Mouse (Mus musculus): ENCODE data around the gene Grin3b. TPM values are rescaled to one million over a fixed set of nuclear protein-coding genes. Genes with fewer than 3 reads are reported as not detected.

Gene Grin3b
- total RNA-seq, 2 experiments from 2014 or later, result 0.12 to 0.30 TPM

- intact Hi-C loops (cut with DNase I), result no loop called here
- no peak for DNase-seq
Measured at GRCm38 (mm10) chr10:80011740-80012139, 41.2 kb downstream of the Grin3b start.

GRCm38 (mm10) chr10:80013609-80014008, 43.1 kb downstream of the Grin3b start:
- intact Hi-C loops (cut with DNase I), result no loop called here
- DNase-seq, result no peak

- DNase-seq, result no peak
- intact Hi-C loops (cut with DNase I), result no loop called here
Measured at GRCm38 (mm10) chr10:80014484-80015290, 44.2 kb downstream of the Grin3b start.

- DNase-seq, result no peak
- intact Hi-C loops (cut with DNase I), result no loop called here
Measured at GRCm38 (mm10) chr10:80015583-80015982, 45.1 kb downstream of the Grin3b start.

- intact Hi-C loops (cut with DNase I), result no loop called here
Measured at GRCm38 (mm10) chr10:80016511-80016910, 46.0 kb downstream of the Grin3b start, which contains the start of gene Arhgap45. Arhgap45 (plus strand) TSS chr10:80016653.

GRCm38 (mm10) chr10:80016931-80017330, 46.4 kb downstream of the Grin3b start:
- DNase-seq, result no peak

More at GRCm38 (mm10) chr10:80016511-80016910, 46.0 kb downstream of the Grin3b start, which contains the start of gene Arhgap45:
- no peak for DNase-seq

GRCm38 (mm10) chr10:80017361-80017760, 46.8 kb downstream of the Grin3b start:
- no peak for DNase-seq
- intact Hi-C loops (cut with DNase I), result no loop called here

More at GRCm38 (mm10) chr10:80016931-80017330, 46.4 kb downstream of the Grin3b start:
- intact Hi-C loops (cut with DNase I), result no loop called here

- intact Hi-C loops (cut with DNase I), result no loop called here
- DNase-seq, result no peak
Measured at GRCm38 (mm10) chr10:80017771-80018170, 47.3 kb downstream of the Grin3b start.

GRCm38 (mm10) chr10:80018739-80019297, 48.3 kb downstream of the Grin3b start:
- no peak for DNase-seq
- intact Hi-C loops (cut with DNase I), result no loop called here

GRCm38 (mm10) chr10:80019471-80020131, 49.1 kb downstream of the Grin3b start:
- no peak for DNase-seq
- intact Hi-C loops (cut with DNase I), result no loop called here

- no peak for DNase-seq
- intact Hi-C loops (cut with DNase I), result no loop called here
Measured at GRCm38 (mm10) chr10:80020191-80020590, 49.7 kb downstream of the Grin3b start.

GRCm38 (mm10) chr10:80020603-80021319, 50.2 kb downstream of the Grin3b start:
- intact Hi-C loops (cut with DNase I), result no loop called here
- DNase-seq, result no peak

GRCm38 (mm10) chr10:80021320-80021641, 50.8 kb downstream of the Grin3b start:
- DNase-seq, result no peak
- intact Hi-C loops (cut with DNase I), result no loop called here

GRCm38 (mm10) chr10:80022164-80022563, 51.6 kb downstream of the Grin3b start:
- intact Hi-C loops (cut with DNase I), result no loop called here
- DNase-seq, result no peak

GRCm38 (mm10) chr10:80022806-80023205, 52.3 kb downstream of the Grin3b start:
- no peak for DNase-seq
- intact Hi-C loops (cut with DNase I), result no loop called here

GRCm38 (mm10) chr10:80023758-80024157, 53.2 kb downstream of the Grin3b start:
- DNase-seq, result no peak
- intact Hi-C loops (cut with DNase I), result no loop called here

- intact Hi-C loops (cut with DNase I), result no loop called here
- no peak for DNase-seq
Measured at GRCm38 (mm10) chr10:80024229-80025043, 53.9 kb downstream of the Grin3b start.

- no peak for DNase-seq
- intact Hi-C loops (cut with DNase I), result no loop called here
Measured at GRCm38 (mm10) chr10:80025044-80025347, 54.5 kb downstream of the Grin3b start.

- intact Hi-C loops (cut with DNase I), result no loop called here
- DNase-seq, result no peak
Measured at GRCm38 (mm10) chr10:80025463-80025862, 54.9 kb downstream of the Grin3b start.

GRCm38 (mm10) chr10:80025889-80026288, 55.4 kb downstream of the Grin3b start:
- DNase-seq, result no peak
- intact Hi-C loops (cut with DNase I), result no loop called here

All from left cerebral cortex, postnatal 4 days (tissue).